Mouse (Mus musculus): Measurements from ENCODE around the gene Wsb1. TPM values are rescaled to one million over a fixed set of nuclear protein-coding genes. Genes with fewer than 3 reads are reported as not detected.

Gene Wsb1
- total RNA-seq, 2 experiments from 2014 or later = 39.2 to 49.4 TPM

GRCm38 (mm10) chr11:79217133-79217532, 37.3 kb downstream of the Wsb1 start:
- no peak for DNase-seq

- no peak for DNase-seq
These were observed 38.9 kb downstream of the Wsb1 start for GRCm38 (mm10) chr11:79215539-79215938.

- peak; percentile 97 to 98 for DNase-seq
These were observed 40.5 kb downstream of the Wsb1 start for GRCm38 (mm10) chr11:79214015-79214418.

- no peak for DNase-seq
These were observed 44.5 kb downstream of the Wsb1 start for GRCm38 (mm10) chr11:79209882-79210471.

- no peak for DNase-seq
These were observed 45.4 kb downstream of the Wsb1 start for GRCm38 (mm10) chr11:79209113-79209512.

GRCm38 (mm10) chr11:79208462-79208861, 46.0 kb downstream of the Wsb1 start:
- DNase-seq = no peak

- DNase-seq = no peak
These were observed 46.8 kb downstream of the Wsb1 start for GRCm38 (mm10) chr11:79207691-79208090.

GRCm38 (mm10) chr11:79204444-79204843, 50.0 kb downstream of the Wsb1 start:
- no peak for DNase-seq

- DNase-seq = no peak
These were observed 54.0 kb downstream of the Wsb1 start for GRCm38 (mm10) chr11:79200502-79200901.

GRCm38 (mm10) chr11:79198562-79198961, 55.9 kb downstream of the Wsb1 start:
- peak in 1 of 2 experiments; percentile 26 for DNase-seq

- DNase-seq = no peak
These were observed 56.6 kb downstream of the Wsb1 start for GRCm38 (mm10) chr11:79197846-79198235.

- no peak for DNase-seq
These were observed 57.3 kb downstream of the Wsb1 start for GRCm38 (mm10) chr11:79196876-79197845.

- no peak for DNase-seq
These were observed 58.1 kb downstream of the Wsb1 start for GRCm38 (mm10) chr11:79196196-79196869.

GRCm38 (mm10) chr11:79192176-79192575, 62.3 kb downstream of the Wsb1 start:
- DNase-seq = peak; percentile 14 to 53

GRCm38 (mm10) chr11:79191214-79191613, 63.3 kb downstream of the Wsb1 start:
- DNase-seq = peak in 1 of 2 experiments; percentile 46

GRCm38 (mm10) chr11:79190257-79190656, 64.2 kb downstream of the Wsb1 start:
- no peak for DNase-seq

Other genes with a start within 250 kb of the Wsb1 start
- 10 to 100 TPM in 1 of 2 experiments, 1 to 10 TPM in 1; 9.1 to 10.0 TPM for gene Ksr1, start 108.3 kb downstream of the Wsb1 start, total RNA-seq (2021)
- not detected for gene Gm9964, start 42.2 kb upstream of the Wsb1 start, total RNA-seq (2021)
- gene Nf1, start 85.0 kb upstream of the Wsb1 start, total RNA-seq (2021) = 10 to 100 TPM; 60.4 to 69.7 TPM
- gene Omg, start 249.4 kb upstream of the Wsb1 start, total RNA-seq (2021) = 1 to 10 TPM; 5.4 to 5.6 TPM

Measured in adrenal gland, postnatal 36 days (tissue).